Comparison of ENCODE assay signal across 8 mouse cellular contexts in genomic region chr7:16876608-16877007, GRCm38 (mm10). TPM values are rescaled to one million over a fixed set of nuclear protein-coding genes. Genes with fewer than 3 reads are reported as not detected.
DNase-seq lines count a peak whose midpoint lies in the region; ATAC-seq lines count a peak whose summit lies in the region.

No protein-coding gene starts in this region.

- DNase-seq in adrenal gland, adult (ENCODE audit: inconsistent age in 2 of 2, low spot score in 1 of 2) = peak; percentile 45 to 54
- DNase-seq in adrenal gland, postnatal 10 days = no peak
- peak; percentile 40 for DNase-seq in urinary bladder, postnatal 14 days (ENCODE audit: low spot score)
- no peak for DNase-seq in urinary bladder, postnatal 10 days (ENCODE audit: low spot score)
- peak; percentile 76 for DNase-seq in intestine, embryonic 14.5 days (ENCODE audit: low spot score)
- no peak for DNase-seq in layer of hippocampus, adult 11-12 months (ENCODE audit: low spot score)
- no peak for DNase-seq in adrenal gland, postnatal 36 days

- peak overlapping the region; percentile 77 for H3K27ac ChIP-seq in intestine, embryonic 14.5 days (ENCODE audit: low read depth)
- no peak overlapping the region for H3K27ac ChIP-seq in midbrain, embryonic 12.5 days (replicated peaks)

- ATAC-seq in intestine, embryonic 14.5 days (replicated peaks; ENCODE audit: low FRiP score, low TSS enrichment, low read depth) = no peak
- no peak for ATAC-seq in midbrain, embryonic 12.5 days (ENCODE audit: low FRiP score, low read depth)

- H3K36me3 ChIP-seq in intestine, embryonic 14.5 days (ENCODE audit: control insufficient read depth, insufficient read depth, low read length) = peaks cover 12% of the 10 kb centered on the region
- H3K36me3 ChIP-seq in midbrain, embryonic 12.5 days = peaks cover 11% of the 10 kb centered on the region; the same call in 1 of the 2 replicates

- H3K9me3 ChIP-seq in intestine, embryonic 14.5 days (ENCODE audit: control insufficient read depth, low read length) = no peaks in the 10 kb centered on the region
- no peaks in the 10 kb centered on the region for H3K9me3 ChIP-seq in midbrain, embryonic 12.5 days

- H3K4me1 ChIP-seq in intestine, embryonic 14.5 days (replicated peaks; ENCODE audit: control insufficient read depth, insufficient read depth, low read length) = peaks cover 15% of the 10 kb centered on the region; the same call in 1 of the 2 replicates
- H3K4me1 ChIP-seq in midbrain, embryonic 12.5 days = peaks cover 31% of the 10 kb centered on the region

- 2% methylated on average over 12 of the region's 13 CpGs for WGBS in intestine, embryonic 14.5 days
- 5% methylated on average over 12 of the region's 13 CpGs for WGBS in midbrain, embryonic 12.5 days

- peak overlapping the region; percentile 72 for H3K4me2 ChIP-seq in intestine, embryonic 14.5 days (ENCODE audit: low read length)
- H3K4me2 ChIP-seq in midbrain, embryonic 12.5 days (replicated peaks) = peak overlapping the region; percentile 88

- H3K4me3 ChIP-seq in intestine, embryonic 14.5 days (ENCODE audit: low read depth, low read length) = peak overlapping the region; percentile 80
- peak overlapping the region; percentile 77 for H3K4me3 ChIP-seq in midbrain, embryonic 12.5 days

- peak overlapping the region; percentile 74 for H3K9ac ChIP-seq in intestine, embryonic 14.5 days (ENCODE audit: low read length)
- peak overlapping the region; percentile 83 for H3K9ac ChIP-seq in midbrain, embryonic 12.5 days (replicated peaks)

- H3K27me3 ChIP-seq in intestine, embryonic 14.5 days (replicated peaks; ENCODE audit: control insufficient read depth, insufficient read depth, low read length) = no peaks in the 10 kb centered on the region
- no peaks in the 10 kb centered on the region for H3K27me3 ChIP-seq in midbrain, embryonic 12.5 days

RNA-seq across cellular contexts. Expression of gene Dact3, which starts 1.5 kb away (rescaled TPM):
- total RNA-seq in adrenal gland, postnatal 10 days (2021) = 1 to 10 TPM; 5.7 to 7.0 TPM
- 5.3 and 5.5 TPM in 2 replicates for polyA plus RNA-seq in intestine, embryonic 14.5 days (2014; fragmentation: Nextera tagmentation; extraction: Ambion mirVana)
- 4.7 and 6.2 TPM in 2 replicates for polyA plus RNA-seq in midbrain, embryonic 12.5 days (2016; fragmentation: Nextera tagmentation; extraction: Ambion mirVana)
- total RNA-seq in adrenal gland, postnatal 36 days (2021) = 1 to 10 TPM; 2.4 to 3.6 TPM

RNA-seq across cellular contexts. Expression of gene Gng8, which starts 15.0 kb away (rescaled TPM):
- total RNA-seq in adrenal gland, postnatal 10 days (2021) = 1 to 10 TPM in 1 of 2 experiments, under 1 TPM in 1; 0.84 to 2.0 TPM
- 12.5 and 13.9 TPM in 2 replicates for polyA plus RNA-seq in intestine, embryonic 14.5 days (2014; fragmentation: Nextera tagmentation; extraction: Ambion mirVana)
- polyA plus RNA-seq in midbrain, embryonic 12.5 days (2016; fragmentation: Nextera tagmentation; extraction: Ambion mirVana) = 12.1 and 26.0 TPM in 2 replicates
- under 1 TPM in 1 of 2 experiments, not detected in 1; 0.89 TPM for total RNA-seq in adrenal gland, postnatal 36 days (2021)

RNA-seq across cellular contexts. Expression of gene Ptgir, which starts 29.7 kb away (rescaled TPM):
- 1 to 10 TPM; 1.2 to 2.0 TPM for total RNA-seq in adrenal gland, postnatal 10 days (2021)
- 2.2 and 2.3 TPM in 2 replicates for polyA plus RNA-seq in intestine, embryonic 14.5 days (2014; fragmentation: Nextera tagmentation; extraction: Ambion mirVana)
- 1.1 and 1.2 TPM in 2 replicates for polyA plus RNA-seq in midbrain, embryonic 12.5 days (2016; fragmentation: Nextera tagmentation; extraction: Ambion mirVana)
- 1 to 10 TPM; 1.2 to 2.0 TPM for total RNA-seq in adrenal gland, postnatal 36 days (2021)

RNA-seq across cellular contexts. Expression of gene Prkd2, which starts 33.9 kb away (rescaled TPM):
- 10 to 100 TPM; 22.2 to 27.2 TPM for total RNA-seq in adrenal gland, postnatal 10 days (2021)
- polyA plus RNA-seq in intestine, embryonic 14.5 days (2014; fragmentation: Nextera tagmentation; extraction: Ambion mirVana) = 12.0 and 12.8 TPM in 2 replicates
- 10.2 and 12.0 TPM in 2 replicates for polyA plus RNA-seq in midbrain, embryonic 12.5 days (2016; fragmentation: Nextera tagmentation; extraction: Ambion mirVana)
- 10 to 100 TPM; 16.9 to 17.2 TPM for total RNA-seq in adrenal gland, postnatal 36 days (2021)

RNA-seq across cellular contexts. Expression of gene Calm3, which starts 47.3 kb away (rescaled TPM):
- total RNA-seq in adrenal gland, postnatal 10 days (2021) = 100 to 1,000 TPM; 224 to 252 TPM
- 184 and 190 TPM in 2 replicates for polyA plus RNA-seq in intestine, embryonic 14.5 days (2014; fragmentation: Nextera tagmentation; extraction: Ambion mirVana)
- 223 and 224 TPM in 2 replicates for polyA plus RNA-seq in midbrain, embryonic 12.5 days (2016; fragmentation: Nextera tagmentation; extraction: Ambion mirVana)
- 100 to 1,000 TPM; 232 to 251 TPM for total RNA-seq in adrenal gland, postnatal 36 days (2021)

Comparison
In these comparisons a context has a peak if more than half of its experiments do, and no peak if none do; other contexts are left out.
1. DNase-seq: peak in adrenal gland, adult (2 of 2), urinary bladder, postnatal 14 days (single experiment) and intestine, embryonic 14.5 days (single experiment); none in adrenal gland, postnatal 10 days (single experiment), urinary bladder, postnatal 10 days (single experiment), layer of hippocampus, adult 11-12 months (single experiment) and adrenal gland, postnatal 36 days (0 of 2).